Mouse (Mus musculus): ENCODE data around the gene Zbtb12.

DNA sequence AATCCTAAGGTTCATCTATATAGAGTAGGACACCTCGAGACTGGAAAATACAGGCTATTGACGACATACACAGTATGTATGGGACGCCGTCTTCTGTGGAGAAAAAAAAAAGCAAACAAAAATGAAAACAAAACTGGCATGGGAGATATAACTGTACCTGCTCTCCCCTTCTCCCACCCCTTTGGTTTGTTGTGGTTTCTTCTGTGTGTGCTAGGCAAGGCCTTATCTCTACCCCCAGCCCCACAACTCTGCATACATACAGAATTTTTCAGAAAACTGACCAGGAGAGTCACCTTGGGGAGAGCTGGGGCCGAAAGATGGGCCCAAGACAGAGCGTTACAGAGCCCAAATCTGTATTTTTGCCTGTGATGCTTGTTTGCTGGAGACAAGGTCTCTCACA lies 5.4 kb downstream of the Zbtb12 start:
- TF ChIP-seq EP300 (IDR thresholded peaks at IDR 0.05; ENCODE audit: low read depth), result no peak
- no peak for TF ChIP-seq CTCF (IDR thresholded peaks at IDR 0.05; ENCODE audit: low read depth)

All from liver, postnatal 0 days (tissue).